Mouse (Mus musculus) spleen, adult 2 months (tissue): ENCODE data around the gene Sucnr1. TPM values are rescaled to one million over a fixed set of nuclear protein-coding genes. Genes with fewer than 3 reads are reported as not detected.

Experiments used
- DNase-seq, 2 experiments: peaks; one replicate each; pipeline versions ENCODE4 v3.0.0 to v3.0.0-alpha.2; 2012 to 2021; ENCODE audit warnings: low spot score in 2 of 2, low read depth in 1 of 2
- H3K27ac ChIP-seq: fragments of 200-500 bp; 2 replicates; pipeline ENCODE4 v1.5.1; 2012; ENCODE audit warnings: low read length, inconsistent platforms; ENCODE audit not compliant: insufficient read depth
- H3K27me3 ChIP-seq: fragments of 200-500 bp; 2 replicates; pipeline ENCODE4 v1.6.1; 2012; ENCODE audit warnings: mild to moderate bottlenecking, moderate library complexity, low read length, inconsistent platforms; ENCODE audit not compliant: control insufficient read depth, insufficient read depth
- H3K36me3 ChIP-seq: fragments of 200-500 bp; 2 replicates; pipeline ENCODE4 v1.6.1; 2012; ENCODE audit warnings: mild to moderate bottlenecking, low read length, inconsistent platforms; ENCODE audit not compliant: control insufficient read depth, insufficient read depth
- H3K4me1 ChIP-seq: fragments of 200-500 bp; 2 replicates; pipeline ENCODE4 v1.6.1; 2011; ENCODE audit warnings: inconsistent platforms; ENCODE audit not compliant: control insufficient read depth, insufficient read depth, insufficient read length
- H3K4me3 ChIP-seq: fragments of 200-500 bp; 2 replicates; pipeline ENCODE4 v1.5.1; 2011; ENCODE audit warnings: mild to moderate bottlenecking, inconsistent platforms; ENCODE audit not compliant: insufficient read depth, insufficient read length; ENCODE audit errors: extremely low read depth
- CTCF ChIP-seq: fragments of 200-500 bp; IDR thresholded peaks from 2 replicates; pipeline ENCODE4 v1.5.1; 2011; ENCODE audit warnings: mild to moderate bottlenecking, inconsistent platforms; ENCODE audit not compliant: insufficient read depth, insufficient read length, insufficient replicate concordance; ENCODE audit errors: extremely low read depth
- POLR2A ChIP-seq: fragments of 200-500 bp; IDR thresholded peaks from 2 replicates; pipeline ENCODE4 v1.6.1; 2011; ENCODE audit warnings: low read depth, low read length, inconsistent platforms
- WGBS: fragments of 180-500 bp; shearing (Covaris S2); methylation state at CpG from one replicate; pipeline ENCODE4 v1.1.7; 2018; 5-methylcytosine and 5-hydroxymethylcytosine counted together
- polyA plus RNA-seq: library from polyadenylated mRNA; depleted of rRNA; stranded (reverse); fragments of >200 nt; gene quantifications from 2 replicates; pipeline ENCODE4 v1.2.3, GENCODE M21; 2012; rRNA removed

Sucnr1 gene
- polyA plus RNA-seq = 1.8 and 2.1 TPM in 2 replicates

DNA sequence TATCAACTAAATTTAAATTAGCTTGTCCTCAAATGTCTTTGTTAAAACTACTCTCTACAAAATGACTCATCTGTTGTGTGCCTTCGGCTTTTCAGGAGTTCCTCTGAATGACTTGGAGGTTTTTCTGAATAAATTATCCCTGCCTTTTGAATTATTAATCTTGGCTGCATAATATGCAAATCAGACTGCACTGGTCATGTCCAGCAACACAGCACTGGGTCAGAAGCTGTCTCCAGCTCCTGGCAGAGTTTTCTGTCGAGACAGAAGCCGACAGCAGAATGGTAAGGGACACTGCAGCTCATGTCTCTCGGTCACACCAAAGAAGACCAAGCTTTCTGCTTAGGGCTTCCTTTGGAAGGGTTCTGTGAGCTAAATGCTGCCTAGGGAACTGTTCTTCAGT is at the start of gene Sucnr1:
Gene Sucnr1, plus strand, starts transcription at position 222 of the 400 bp plus-strand sequence.
- no peak within 1 kb of the TSS for H3K27ac ChIP-seq
- TF ChIP-seq CTCF (no peak), POLR2A (no peak)
- WGBS = 75% methylated on average over 4 of the region's 4 CpGs
- no peak for DNase-seq
- peaks cover 10% of the 10 kb centered on the region; the same call in 1 of the 2 replicates for H3K4me1 ChIP-seq
- H3K27me3 ChIP-seq = no peaks in the 10 kb centered on the region
- no peak within 1 kb of the TSS for H3K4me3 ChIP-seq
- no peaks in the 10 kb centered on the region for H3K36me3 ChIP-seq

DNA sequence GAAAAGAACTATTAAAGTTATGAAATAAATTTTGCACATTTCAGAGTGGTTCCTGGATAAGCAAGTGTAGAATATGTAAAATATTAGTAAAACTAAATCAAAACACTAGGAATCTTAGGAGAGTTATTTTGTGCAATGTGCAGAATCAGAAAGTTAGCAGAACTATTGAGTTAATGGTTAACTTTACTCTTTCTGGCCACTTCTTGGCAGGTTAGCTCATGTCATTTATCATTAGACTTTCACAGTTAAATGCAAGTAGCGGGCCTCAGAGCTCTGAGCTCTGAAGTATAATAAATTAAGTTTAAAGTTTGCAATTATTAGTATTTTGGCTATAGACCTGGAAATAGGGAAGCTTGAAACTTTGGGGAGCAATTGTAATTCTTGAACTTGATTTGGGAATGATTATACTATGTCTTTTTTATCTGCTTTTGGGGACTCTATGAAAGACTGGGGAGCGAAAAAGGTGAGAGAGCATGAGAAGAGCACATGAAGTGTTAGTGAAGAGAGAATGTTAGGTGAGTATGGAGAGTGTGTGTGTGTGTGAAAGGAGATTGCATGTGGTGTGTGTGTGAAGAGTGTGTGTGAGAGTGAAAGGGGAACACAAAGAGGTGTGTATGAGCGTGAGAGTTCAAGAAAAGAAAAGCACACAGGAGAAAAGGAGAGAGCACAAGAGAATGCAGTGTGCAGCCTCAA is 35.3 kb upstream of the Sucnr1 start:
- no peaks in the 10 kb centered on the region for H3K27me3 ChIP-seq
- H3K4me3 ChIP-seq = no peak overlapping the region
- H3K36me3 ChIP-seq = no peaks in the 10 kb centered on the region
- no peak for DNase-seq
- no peak for TF ChIP-seq CTCF
- TF ChIP-seq POLR2A = no peak
- no peak overlapping the region for H3K27ac ChIP-seq
- 93% methylated on average over 3 of the region's 3 CpGs for WGBS
- no peaks in the 10 kb centered on the region for H3K4me1 ChIP-seq

DNA sequence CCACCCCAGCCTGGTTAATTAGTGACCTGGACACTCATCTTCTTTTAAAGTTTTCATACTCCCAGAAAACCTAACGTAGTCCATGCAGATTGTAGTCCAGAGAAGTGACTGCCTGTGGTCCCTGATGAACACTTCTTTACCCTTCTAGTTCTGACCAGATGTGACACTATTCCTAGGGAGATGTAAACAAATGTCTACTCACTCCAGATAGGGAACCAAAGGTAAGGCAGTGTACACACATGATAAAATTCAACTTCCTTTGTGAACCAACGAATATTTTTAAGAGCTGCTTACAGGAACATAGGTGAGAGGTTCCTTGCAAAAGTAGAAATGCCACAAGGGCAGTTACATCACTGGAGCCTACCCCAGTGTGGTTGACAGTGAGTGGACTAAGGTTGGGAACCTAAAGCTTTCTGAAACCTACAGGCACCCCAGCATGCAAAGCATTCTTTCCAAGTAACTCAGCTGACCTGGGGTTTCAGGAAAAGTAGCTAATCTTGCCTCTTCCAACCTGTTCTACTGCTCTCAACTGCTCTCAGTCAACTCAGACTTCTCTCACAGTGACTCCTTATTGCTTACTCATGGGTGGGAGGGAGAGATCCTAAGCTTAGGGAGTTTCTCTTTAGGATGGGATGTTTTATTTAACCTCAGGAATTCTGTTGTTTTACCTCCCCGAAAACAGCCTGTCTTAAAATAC is 28.3 kb upstream of the Sucnr1 start:
- WGBS = 61% methylated on average over 3 of the region's 3 CpGs
- Histone ChIP-seq H3K4me1 (no peaks in the 10 kb centered on the region), H3K27ac (no peak overlapping the region), H3K27me3 (no peaks in the 10 kb centered on the region), H3K4me3 (no peak overlapping the region), H3K36me3 (no peaks in the 10 kb centered on the region)
- TF ChIP-seq CTCF (no peak), POLR2A (no peak)
- DNase-seq = no peak

DNA sequence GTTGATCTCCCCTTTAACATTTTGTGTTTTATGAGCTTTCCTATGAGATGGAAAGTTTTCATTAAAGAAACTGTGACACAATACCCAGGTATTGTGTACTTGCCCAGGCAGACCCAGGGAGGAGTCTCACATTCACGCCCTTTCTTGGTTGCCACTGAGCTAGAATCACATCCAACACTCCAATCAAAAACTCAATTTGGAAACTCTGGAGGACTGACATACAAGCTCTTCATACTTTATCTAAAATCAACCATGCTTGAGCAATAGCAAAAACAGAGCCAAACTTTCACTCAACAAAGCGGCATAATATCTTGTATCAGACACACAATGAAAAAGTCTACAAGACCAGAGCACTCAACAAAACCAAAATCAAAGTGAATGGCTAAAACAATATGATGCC is 27.7 kb upstream of the Sucnr1 start:
- Histone ChIP-seq H3K4me3 (no peak overlapping the region), H3K4me1 (no peaks in the 10 kb centered on the region), H3K27me3 (no peaks in the 10 kb centered on the region), H3K27ac (no peak overlapping the region), H3K36me3 (no peaks in the 10 kb centered on the region)
- TF ChIP-seq CTCF = no peak
- no peak for TF ChIP-seq POLR2A
- no peak for DNase-seq
- WGBS = 89% methylated on average over 2 of the region's 2 CpGs

DNA sequence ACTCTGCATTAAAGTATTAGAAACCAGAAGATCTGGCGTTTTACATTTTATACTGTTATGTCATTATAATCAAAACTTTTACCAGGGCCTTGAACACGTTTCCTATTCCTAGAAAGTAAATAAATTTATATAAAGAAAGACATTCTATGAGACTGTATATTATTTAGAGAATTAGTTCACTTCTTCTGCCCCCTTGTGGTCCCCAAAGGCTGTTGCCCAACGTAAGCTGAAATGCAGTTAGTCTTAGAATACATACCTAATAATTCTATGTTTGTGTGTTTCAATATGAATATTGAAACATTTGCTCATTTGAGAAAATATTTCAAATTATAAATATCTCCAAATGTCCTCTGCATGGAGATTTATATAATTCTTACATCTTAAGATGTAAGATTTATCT is 25.2 kb upstream of the Sucnr1 start:
- H3K27me3 ChIP-seq = no peaks in the 10 kb centered on the region
- no peak overlapping the region for H3K27ac ChIP-seq
- DNase-seq = no peak
- H3K36me3 ChIP-seq = no peaks in the 10 kb centered on the region
- no peaks in the 10 kb centered on the region for H3K4me1 ChIP-seq
- no peak for TF ChIP-seq POLR2A
- TF ChIP-seq CTCF = no peak
- WGBS = 46% methylated on average over 3 of the region's 3 CpGs
- no peak overlapping the region for H3K4me3 ChIP-seq

DNA sequence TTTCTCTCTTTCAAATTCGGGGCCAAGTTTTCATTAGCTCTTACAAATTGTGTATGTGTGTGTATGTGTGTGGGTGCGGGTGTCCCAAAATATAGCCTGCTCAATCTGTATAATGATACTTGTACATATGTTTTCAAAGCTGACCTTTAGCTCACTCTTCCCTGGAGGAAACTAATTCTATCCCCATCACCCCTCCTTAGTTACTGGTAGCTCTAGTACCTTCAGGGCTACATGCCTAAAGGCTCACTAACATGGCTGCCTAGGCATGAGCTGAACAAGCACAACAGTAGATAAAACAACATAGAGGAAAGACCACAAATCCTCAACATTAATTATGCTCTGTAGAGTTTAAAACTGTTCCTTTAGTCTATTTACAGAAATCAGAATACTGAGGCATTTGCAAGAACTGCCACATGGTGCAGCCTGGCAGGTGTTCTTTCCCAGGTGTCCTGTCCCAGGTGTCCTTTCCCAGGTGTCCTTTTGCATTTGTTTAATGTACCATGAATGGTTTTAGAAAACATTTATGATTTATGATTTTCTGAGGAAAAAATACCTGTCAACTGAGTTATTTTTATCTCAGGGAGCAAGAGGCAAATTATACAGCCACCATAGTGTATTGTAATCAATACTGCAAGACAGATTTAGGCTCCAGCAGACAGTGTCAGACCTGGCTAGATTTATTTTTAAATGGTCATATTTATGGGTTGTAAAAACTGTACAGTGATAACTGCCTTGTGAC is 24.4 kb upstream of the Sucnr1 start:
- Histone ChIP-seq H3K4me1 (no peaks in the 10 kb centered on the region), H3K36me3 (no peaks in the 10 kb centered on the region), H3K27ac (no peak overlapping the region), H3K27me3 (no peaks in the 10 kb centered on the region), H3K4me3 (no peak overlapping the region)
- TF ChIP-seq CTCF (no peak), POLR2A (no peak)
- DNase-seq = no peak
- 92% methylated on average over 2 of the region's 2 CpGs for WGBS
